Mouse (Mus musculus) heart, adult 11 months (tissue): ENCODE results near the gene Msrb1.

Experiments used
- DNase-seq: peaks from one replicate; pipeline ENCODE4 v3.0.0; 2022

Msrb1 gene

GRCm38 (mm10) chr17:24720616-24721015 lies 15.8 kb upstream of the Msrb1 start:
- DNase-seq = peak; percentile 88

GRCm38 (mm10) chr17:24721383-24721955 lies 15.0 kb upstream of the Msrb1 start:
- peak; percentile 85 for DNase-seq

DNA sequence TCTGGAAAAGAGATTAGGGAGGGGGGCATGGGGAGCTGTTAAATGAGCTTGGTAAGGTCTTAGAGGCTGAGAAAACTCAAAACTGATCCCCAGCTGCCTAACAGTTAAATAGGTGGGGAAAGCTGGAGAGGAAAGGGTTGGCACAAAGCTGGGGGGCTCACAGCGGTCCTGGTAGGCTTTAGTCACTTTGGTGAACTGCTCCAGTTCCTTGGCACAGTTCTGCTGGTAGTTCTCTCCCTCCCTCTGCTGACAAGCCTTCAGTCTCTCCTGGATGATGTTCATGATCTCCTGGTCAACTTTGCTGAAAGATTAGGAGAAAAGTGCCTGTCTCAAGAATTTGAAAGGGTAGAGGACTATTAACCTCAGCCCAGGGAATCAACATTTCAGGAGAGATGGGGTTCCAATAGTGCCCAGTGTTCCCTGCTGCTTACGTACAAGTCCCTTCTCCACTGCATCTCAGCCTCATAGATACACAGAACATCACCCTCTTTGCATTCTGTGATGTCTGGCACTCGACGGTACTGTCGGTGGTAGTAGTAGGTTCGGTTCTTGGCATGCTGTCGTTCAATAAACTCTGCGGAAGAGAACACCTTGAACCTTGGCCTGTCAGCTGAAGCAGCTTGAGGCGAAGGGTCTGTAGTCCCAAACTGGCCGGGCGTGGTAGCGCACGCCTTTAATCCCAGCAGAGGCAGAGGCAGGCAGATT lies 14.1 kb upstream of the Msrb1 start:
- DNase-seq = peak; percentile 91

DNA sequence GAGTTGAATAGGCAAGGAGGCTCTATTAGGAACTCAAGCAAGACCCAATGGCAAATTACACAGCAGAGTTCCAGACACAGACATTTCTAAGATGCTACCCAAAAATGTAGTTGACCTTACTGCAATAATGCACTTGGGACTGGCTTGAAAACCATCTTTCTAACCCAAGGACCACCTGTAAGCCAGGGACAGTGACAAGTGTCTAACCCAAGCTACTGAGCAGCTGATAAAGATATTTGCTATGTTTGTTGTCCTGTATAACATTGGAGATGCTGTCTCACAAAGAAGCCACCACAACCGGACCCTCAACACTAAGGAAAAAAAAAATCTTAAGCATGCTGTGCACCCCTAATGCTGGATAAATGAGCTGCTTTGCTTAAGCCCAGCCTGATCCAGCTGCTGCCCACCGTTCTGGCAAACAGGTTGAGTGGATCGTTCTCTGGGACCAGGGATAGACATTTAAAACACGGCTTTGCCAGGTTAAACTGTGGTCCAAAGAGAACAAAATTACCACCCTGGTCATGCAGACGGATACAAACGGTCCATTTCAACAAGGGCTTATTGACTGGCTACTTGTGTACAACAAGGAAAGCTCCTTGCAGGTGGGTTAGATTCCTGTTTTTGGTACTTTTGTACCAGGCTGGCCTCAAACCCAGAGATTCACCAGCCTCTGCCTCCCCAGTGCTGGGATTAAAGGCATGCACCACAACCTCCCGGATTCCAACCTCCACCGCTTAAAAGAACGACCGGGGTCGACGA lies 13.1 kb upstream of the Msrb1 start:
- peak; percentile 83 for DNase-seq

GRCm38 (mm10) chr17:24723881-24724180 lies 12.6 kb upstream of the Msrb1 start:
- no peak for DNase-seq

GRCm38 (mm10) chr17:24724184-24724583 lies 12.3 kb upstream of the Msrb1 start, which contains the start of gene Ndufb10:
Gene Ndufb10, minus strand, starts transcription at chr17:24724478.
- DNase-seq = peak; percentile 99

GRCm38 (mm10) chr17:24725637-24726390 lies 10.6 kb upstream of the Msrb1 start:
- DNase-seq = no peak

DNA sequence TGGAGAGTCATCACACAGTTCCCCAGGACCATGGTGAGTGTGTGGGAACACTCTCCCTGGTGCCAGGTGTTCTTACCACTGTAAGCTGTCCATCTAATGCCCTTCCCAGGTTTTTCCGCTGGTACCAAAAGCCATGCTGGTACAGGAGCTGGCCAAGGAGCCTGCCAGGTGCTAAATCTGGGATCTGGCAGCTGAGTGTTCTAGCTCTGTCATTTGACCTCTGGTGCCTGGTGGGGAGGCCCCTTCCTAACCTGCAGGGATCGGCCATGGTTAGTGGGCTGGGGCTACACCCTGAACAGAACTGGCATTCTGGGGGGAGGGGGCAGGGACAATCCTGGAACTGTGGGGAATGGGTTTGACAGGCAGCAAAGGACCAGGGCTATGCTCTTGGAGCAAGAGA lies 8.8 kb upstream of the Msrb1 start, which contains the start of gene Rpl3l:
Gene Rpl3l (plus strand): TSS at position 203 of the 400 bp plus-strand sequence.
- DNase-seq = peak; percentile 98

DNA sequence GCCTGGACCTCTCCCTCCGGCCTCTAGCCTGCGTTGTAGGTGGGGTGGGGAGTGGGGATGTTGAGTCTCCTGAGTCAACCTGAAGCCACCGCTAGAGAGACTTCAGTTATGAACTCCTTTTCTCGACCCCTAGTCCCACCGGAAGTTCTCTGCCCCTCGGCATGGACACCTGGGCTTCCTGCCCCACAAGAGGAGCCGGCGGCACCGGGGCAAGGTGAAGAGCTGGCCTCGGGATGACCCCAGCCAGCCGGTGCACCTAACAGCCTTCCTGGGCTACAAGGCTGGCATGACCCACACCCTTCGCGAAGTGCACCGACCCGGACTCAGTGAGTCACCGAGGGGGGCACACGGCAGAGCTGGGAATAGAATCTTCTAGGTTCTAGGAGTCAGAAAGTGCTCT lies 8.3 kb upstream of the Msrb1 start:
- peak; percentile 92 for DNase-seq

DNA sequence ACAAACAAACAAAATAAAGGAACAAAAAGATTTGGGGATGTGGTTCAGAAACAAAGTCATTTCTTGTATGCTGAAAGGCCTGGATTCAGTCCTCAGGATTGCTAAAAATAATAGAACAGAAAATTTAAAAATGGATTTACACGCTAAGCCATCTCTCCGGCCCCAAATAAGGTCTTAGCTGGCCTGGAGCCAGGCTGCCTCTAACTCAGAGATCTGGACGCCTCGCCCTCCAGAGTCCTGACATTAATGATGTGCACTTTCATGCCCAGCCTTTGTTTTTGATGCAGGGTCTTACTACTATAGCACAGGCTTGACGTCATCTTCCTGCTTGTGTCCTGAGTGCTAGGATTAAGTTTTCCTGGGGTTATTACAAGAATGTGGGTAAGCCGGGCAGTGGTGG lies 7.4 kb upstream of the Msrb1 start:
- DNase-seq = peak; percentile 88

DNA sequence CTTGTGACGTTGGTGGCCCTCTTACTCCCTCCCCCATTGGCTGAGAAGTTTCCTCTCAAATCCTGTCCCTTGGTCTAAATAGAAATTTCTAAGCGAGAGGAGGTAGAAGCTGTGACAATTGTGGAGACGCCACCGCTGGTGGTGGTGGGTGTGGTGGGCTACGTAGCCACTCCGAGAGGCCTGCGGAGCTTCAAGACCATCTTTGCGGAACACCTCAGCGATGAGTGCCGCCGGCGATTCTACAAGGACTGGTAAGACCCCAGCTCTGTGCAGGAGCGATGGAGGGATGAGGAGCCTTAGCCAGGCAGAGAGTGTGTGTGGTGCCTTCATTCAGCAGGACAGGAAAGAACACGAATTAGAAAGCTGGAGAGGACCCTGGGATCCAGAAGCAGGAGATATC lies 5.7 kb upstream of the Msrb1 start:
- DNase-seq = peak; percentile 88

GRCm38 (mm10) chr17:24732233-24732935 lies 4.1 kb upstream of the Msrb1 start:
- peak; percentile 97 for DNase-seq

DNA sequence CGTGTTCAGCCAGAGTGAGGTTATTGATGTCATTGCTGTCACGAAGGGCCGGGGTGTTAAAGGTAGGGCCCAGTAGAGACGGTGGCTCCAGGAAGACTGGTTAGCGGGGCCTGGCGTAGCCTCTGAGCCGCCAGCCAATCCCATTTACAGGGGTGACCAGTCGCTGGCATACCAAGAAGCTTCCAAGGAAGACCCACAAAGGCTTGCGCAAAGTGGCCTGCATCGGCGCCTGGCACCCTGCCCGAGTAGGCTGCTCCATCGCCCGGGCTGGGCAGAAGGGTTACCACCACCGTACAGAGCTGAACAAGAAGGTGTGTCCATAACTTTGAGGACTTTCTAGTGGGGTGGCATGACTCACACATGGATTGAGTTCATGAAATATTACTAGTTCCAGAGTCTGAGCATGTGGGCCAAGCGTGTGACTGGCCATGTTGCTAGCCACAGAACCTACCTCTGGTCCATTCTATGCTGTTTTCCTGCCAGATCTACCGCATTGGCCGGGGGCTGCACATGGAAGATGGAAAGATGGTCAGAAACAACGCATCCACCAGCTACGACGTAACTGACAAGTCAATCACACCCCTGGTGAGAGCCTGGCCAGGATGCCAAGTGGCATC lies 2.9 kb upstream of the Msrb1 start:
- DNase-seq = peak; percentile 94

- no peak for DNase-seq
Measured at GRCm38 (mm10) chr17:24734513-24734912, 1.9 kb upstream of the Msrb1 start.

DNA sequence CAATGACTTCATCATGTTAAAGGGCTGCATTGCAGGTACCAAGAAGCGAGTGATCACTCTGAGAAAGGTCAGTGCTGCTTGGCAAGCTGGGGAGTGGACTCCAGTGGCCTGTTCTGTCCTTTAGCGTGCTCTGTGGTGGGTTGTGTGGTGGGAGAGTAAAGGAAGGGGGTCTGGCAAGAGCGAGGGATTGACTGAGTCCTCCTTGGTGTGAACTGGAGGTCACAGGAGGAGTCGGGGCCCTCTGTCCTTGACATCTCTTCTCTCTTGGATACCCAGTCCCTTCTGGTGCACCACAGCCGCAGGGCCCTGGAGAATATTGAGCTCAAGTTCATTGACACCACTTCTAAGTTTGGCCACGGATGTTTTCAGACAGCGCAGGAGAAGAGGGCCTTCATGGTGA lies 996 bp upstream of the Msrb1 start:
- peak; percentile 94 for DNase-seq

DNA sequence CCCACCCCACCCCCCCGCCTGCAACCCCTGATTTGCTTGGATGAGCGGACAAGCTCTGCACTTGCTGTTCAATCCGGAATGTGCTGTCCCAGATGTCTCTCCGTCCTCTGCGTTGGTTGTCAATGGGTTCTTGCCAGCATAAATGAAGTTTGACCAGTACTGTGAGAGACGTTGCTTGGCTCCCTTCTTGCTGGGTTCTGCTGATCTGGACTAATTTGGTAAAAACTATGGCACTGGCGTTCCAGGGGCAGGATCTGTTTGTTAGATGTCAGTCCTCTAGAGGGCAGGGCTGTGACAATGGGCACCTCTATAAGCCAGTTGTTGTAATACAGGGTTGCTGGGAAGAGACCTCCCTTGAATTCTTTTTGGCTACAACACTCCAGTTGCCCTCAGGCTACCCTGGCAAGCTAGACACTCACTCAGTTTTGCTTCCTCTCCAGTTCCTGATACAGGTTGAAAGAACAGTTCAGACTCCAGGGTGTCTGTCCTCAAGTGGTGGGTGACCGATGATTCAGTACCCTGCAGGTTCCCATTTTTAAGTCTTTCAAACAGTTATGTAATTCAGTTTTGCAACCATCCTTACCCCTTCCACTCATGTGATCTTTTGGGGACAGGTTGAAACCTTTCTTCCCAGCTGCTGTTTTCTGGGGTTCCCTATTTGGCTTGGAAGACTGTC lies 831 bp downstream of the Msrb1 start:
- DNase-seq = no peak

- DNase-seq = peak; percentile 90
Measured at GRCm38 (mm10) chr17:24738238-24738637, 1.8 kb downstream of the Msrb1 start.

- peak; percentile 87 for DNase-seq
Measured at GRCm38 (mm10) chr17:24739926-24740325, 3.5 kb downstream of the Msrb1 start.

DNA sequence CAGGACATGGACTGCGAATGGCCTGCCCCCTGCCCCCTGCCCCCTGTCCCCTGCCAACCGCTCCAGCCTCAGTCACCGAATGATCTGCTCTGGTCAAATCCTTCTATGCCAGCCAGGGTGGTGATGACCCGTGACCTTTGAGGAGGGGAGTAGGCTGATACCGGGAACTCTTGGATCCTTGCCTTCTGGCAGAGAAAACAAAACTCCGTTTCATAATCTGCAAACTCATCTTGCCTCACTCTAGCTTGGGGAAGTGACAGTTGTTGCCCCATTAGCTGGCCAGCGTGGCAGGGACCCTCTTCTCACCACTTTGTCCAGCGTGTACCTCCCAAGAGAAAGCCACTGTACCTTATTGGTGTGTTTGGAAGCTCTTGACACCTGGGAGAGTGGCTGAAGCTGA lies 5.9 kb downstream of the Msrb1 start:
- no peak for DNase-seq

DNA sequence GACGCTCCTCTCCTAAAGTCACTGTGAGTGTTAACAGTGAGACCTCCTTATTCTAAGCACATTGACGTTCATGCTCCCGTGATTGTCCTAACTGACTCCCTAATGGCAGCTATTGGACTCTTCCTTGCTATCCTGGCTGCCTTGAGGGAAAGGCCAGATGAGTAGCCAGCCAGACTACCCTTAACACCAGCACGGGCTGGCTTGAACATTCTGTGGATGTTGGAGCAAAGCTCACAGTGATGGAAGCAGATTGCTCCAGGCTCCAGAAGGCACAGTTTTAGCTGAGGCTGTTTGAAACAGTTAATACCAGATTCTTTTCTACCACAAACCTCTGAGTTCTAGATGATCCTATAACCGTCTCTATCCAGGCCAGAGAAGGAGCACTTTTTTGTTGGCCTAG lies 7.5 kb downstream of the Msrb1 start:
- no peak for DNase-seq

GRCm38 (mm10) chr17:24744381-24744780 lies 7.9 kb downstream of the Msrb1 start:
- no peak for DNase-seq
